Mouse (Mus musculus): ENCODE measurements at regions not wholly inside any gene's neighbourhood (a gene's known extent, or its start where the extent isn't known, plus 50 kb on each side); places are given as distances from the start of the nearest gene placed in this dataset.

GRCm38 (mm10) chr16:97679820-97680219 lies 68.8 kb upstream of the Tmprss2 start:
- no peak for TF ChIP-seq CTCF (IDR thresholded peaks at IDR 0.05; ENCODE audit: insufficient read depth, low read length)
- TF ChIP-seq POLR2A (IDR thresholded peaks at IDR 0.05; ENCODE audit: borderline replicate concordance, extremely low read depth, low read depth, low read length) = no peak
